Mouse (Mus musculus) heart, adult 2 months (tissue): ENCODE results near the gene Zdhhc8. TPM values are rescaled to one million over a fixed set of nuclear protein-coding genes. Genes with fewer than 3 reads are reported as not detected.
A peak's percentile ranks its signal among the peaks of the same experiment; 100 is the strongest.

Experiments
- DNase-seq, 2 experiments: peaks; one replicate each; pipeline ENCODE4 v3.0.0; 2021
- H3K27ac ChIP-seq: fragments of 200-600 bp; 2 replicates; pipeline ENCODE4 v1.8.1; 2022
- H3K27me3 ChIP-seq: fragments of 200-500 bp; 2 replicates; pipeline ENCODE4 v1.6.1; 2012; ENCODE audit warnings: mild to moderate bottlenecking, low read length, inconsistent platforms, mixed read lengths; ENCODE audit not compliant: control insufficient read depth, insufficient read depth
- H3K36me3 ChIP-seq: fragments of 200-500 bp; 2 replicates; pipeline ENCODE4 v1.6.1; 2012; ENCODE audit warnings: low read length, inconsistent platforms; ENCODE audit not compliant: control insufficient read depth, insufficient read depth
- H3K4me1 ChIP-seq: fragments of 200-500 bp; 2 replicates; pipeline ENCODE4 v1.6.1; 2011; ENCODE audit warnings: low read length; ENCODE audit not compliant: control insufficient read depth, insufficient read depth
- H3K4me3 ChIP-seq: fragments of 200-600 bp; 2 replicates; pipeline ENCODE4 v1.8.1; 2022
- H3K79me2 ChIP-seq: fragments of 200-500 bp; replicated peaks from 2 replicates; pipeline ENCODE4 v1.6.1; 2012; ENCODE audit warnings: mild to moderate bottlenecking, inconsistent platforms, low read length, moderate library complexity, mixed read lengths; ENCODE audit not compliant: control insufficient read depth, insufficient read depth
- H3K9ac ChIP-seq: fragments of 200-500 bp; 2 replicates; pipeline ENCODE4 v1.6.1; 2012; ENCODE audit warnings: low read depth, mild to moderate bottlenecking, control low read depth, inconsistent platforms, low read length, mixed read lengths
- CTCF ChIP-seq: fragments of 200-600 bp; IDR thresholded peaks from 2 replicates; pipeline ENCODE4 v1.8.1; 2022; ENCODE audit warnings: antibody characterized with exemption, mild to moderate bottlenecking, moderate library complexity
- EP300 ChIP-seq: fragments of 200-500 bp; IDR thresholded peaks from 2 replicates; pipeline ENCODE4 v1.6.1; 2011; ENCODE audit warnings: low read depth, low read length, control low read depth; ENCODE audit not compliant: insufficient read depth
- POLR2A ChIP-seq: fragments of 200-500 bp; IDR thresholded peaks from 2 replicates; pipeline ENCODE4 v1.6.1; 2011; ENCODE audit warnings: mild to moderate bottlenecking, low read depth, low read length, control low read depth; ENCODE audit not compliant: insufficient read depth
- WGBS: fragments of 180-500 bp; shearing (Covaris S2); methylation state at CpG from one replicate; pipeline ENCODE4 v1.1.7; 2018; 5-methylcytosine and 5-hydroxymethylcytosine counted together
- intact Hi-C: fragments of 180-260 bp; cut with DNase I; formaldehyde crosslinking; loops from one replicate; pipeline ENCODE4 v1.15.1; 2025
- polyA plus RNA-seq: library from polyadenylated mRNA; depleted of rRNA; stranded (reverse); fragments of >200 nt; gene quantifications from 2 replicates; pipeline ENCODE4 v1.2.3, GENCODE M21; 2012
- total RNA-seq, 2 experiments: library from RNA; stranded (reverse); gene quantifications; 2 replicates each; pipeline ENCODE4 v1.2.3; 2021

Zdhhc8 gene
- total and polyA plus RNA-seq, 3 experiments, result 19.6 to 51.5 (median 22.7) TPM

DNA sequence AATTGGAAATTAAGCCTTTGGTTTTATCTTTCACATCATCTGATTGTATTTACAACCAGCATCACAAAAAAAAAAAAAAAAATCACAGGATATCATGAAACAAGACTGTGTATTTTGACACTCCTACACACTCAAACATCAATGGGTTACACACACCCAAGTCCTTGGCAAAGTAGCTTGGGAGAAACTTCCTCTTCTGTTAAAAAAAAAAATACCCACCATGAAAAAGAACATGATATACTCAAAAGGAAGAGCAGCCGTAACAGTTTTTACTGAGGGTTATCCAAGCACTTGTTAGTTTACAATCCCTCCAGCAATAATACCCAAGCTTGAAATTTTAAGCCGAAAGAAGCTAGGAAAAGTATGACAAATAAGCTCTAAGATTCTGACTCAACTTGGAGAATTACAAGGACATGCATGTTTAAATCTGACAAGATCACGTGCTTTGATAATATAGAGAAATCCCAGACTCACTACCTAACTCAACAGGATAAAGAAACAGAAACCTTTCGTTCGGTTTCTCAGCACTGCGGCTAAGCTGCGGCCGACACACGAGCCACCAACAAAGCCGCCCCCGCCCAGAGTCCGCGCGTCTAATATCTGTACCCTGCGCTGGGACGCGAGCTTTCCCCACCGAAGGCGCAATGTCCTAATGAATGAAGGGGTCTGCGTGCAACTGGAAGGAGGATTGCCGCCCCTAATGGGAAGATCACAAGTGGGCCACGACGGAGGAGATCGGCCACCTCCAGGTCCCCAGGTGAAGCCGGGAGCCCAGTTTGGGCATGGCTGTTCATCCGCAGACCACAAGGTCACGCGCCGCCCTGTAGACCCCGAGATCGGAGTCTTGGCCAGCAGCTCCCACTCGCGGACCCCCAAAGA is 12.8 kb upstream of the Zdhhc8 start:
- Histone ChIP-seq H3K4me3 (peak overlapping the region; percentile 99), H3K79me2 (peaks cover 5% of the 10 kb centered on the region), H3K4me1 (peaks cover 5% of the 10 kb centered on the region), H3K36me3 (peaks cover 5% of the 10 kb centered on the region; the same call in 1 of the 2 replicates), H3K9ac (peak overlapping the region; percentile 85), H3K27me3 (no peaks in the 10 kb centered on the region), H3K27ac (peak overlapping the region; percentile 76)
- TF ChIP-seq CTCF, result no peak
- no peak for DNase-seq
- intact Hi-C loops, result loop anchor here (2.0 to 10.0 kb wide), 3 partner anchors 13 to 567 kb away; partner anchors contain the start of genes Cdc45, Dgcr8, Ufd1 and Zdhhc8
- WGBS, result under 1% methylated on average over 33 of the region's 33 CpGs

DNA sequence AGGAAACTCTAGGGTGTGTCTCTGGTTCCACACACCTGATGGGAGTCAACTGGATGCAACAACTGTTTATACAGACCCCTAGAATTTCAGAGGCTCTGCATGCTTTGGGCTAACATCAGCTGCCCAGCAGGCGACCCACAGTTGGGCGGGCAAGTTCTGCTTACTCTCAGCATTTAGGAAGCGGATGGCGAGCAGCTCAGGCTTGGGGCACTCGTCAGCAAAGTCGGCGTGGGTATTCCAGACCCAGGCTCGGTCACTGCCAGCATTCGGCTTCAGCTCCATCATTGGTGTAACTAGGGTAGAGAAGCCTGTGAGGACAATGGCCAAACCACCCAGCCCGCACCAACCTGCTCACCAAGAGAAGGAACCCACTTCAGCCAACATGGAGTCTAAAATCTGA is 6.6 kb upstream of the Zdhhc8 start:
- Histone ChIP-seq H3K27me3 (no peaks in the 10 kb centered on the region), H3K27ac (no peak overlapping the region), H3K4me1 (no peaks in the 10 kb centered on the region), H3K79me2 (no peaks in the 10 kb centered on the region; the same call in 1 of the 2 replicates), H3K4me3 (no peak overlapping the region), H3K36me3 (no peaks in the 10 kb centered on the region), H3K9ac (no peak overlapping the region)
- 90% methylated on average over 10 of the region's 10 CpGs for WGBS
- no peak for DNase-seq
- TF ChIP-seq CTCF (no peak), EP300 (no peak), POLR2A (no peak)
- intact Hi-C loops, result loop anchor here (10.0 kb wide), 1 partner anchor 573 kb away; the partner anchor contains the start of genes Cdc45 and Ufd1

DNA sequence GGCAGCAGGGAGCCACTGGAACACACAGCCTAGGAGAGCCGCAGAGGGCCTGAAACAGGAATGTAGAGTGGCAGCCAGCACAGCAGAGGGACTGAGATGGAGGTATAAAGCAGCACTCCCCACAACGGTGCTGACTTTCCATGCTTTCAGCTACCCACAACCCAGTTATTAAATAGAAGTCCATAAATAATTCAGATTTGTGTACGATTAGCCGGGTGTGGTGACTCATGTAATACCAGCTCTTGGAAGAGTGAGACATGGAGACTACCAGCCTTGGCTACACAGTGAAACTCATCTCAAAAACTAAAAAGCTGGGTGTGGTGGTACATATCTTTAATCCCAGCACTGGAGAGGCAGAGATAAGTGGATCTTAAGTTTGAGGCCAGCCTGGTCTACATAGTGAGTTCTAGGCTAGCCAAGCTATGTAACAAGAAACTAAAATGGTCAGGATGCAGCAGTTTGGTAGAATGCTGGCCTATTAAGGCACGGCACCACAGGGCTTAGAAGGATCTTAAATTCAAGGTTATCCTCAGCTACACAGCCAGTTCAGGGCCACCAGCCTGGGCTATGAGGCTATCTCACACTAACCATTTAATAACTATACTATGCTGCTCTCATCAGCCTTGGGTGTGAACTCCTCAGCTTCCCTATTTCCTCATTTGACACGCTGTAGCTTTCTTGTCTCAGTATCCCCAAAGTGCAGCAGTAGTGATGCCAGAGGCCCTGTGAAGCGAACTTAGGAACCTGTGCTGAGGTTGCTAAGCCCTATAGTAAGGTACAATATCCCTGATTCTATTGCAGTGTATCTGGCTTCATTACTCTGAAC is 2.0 kb upstream of the Zdhhc8 start:
- Histone ChIP-seq H3K4me1 (peaks cover 7% of the 10 kb centered on the region), H3K9ac (no peak overlapping the region), H3K4me3 (no peak overlapping the region), H3K27me3 (no peaks in the 10 kb centered on the region), H3K27ac (no peak overlapping the region), H3K36me3 (no peaks in the 10 kb centered on the region), H3K79me2 (no peaks in the 10 kb centered on the region)
- TF ChIP-seq EP300 (no peak), POLR2A (no peak), CTCF (no peak)
- intact Hi-C loops, result loop anchor here (10.0 kb wide), 1 partner anchor 312 kb away; the partner anchor contains the start of gene Slc25a1
- DNase-seq, result no peak
- 73% methylated on average over 7 of the region's 7 CpGs for WGBS

DNA sequence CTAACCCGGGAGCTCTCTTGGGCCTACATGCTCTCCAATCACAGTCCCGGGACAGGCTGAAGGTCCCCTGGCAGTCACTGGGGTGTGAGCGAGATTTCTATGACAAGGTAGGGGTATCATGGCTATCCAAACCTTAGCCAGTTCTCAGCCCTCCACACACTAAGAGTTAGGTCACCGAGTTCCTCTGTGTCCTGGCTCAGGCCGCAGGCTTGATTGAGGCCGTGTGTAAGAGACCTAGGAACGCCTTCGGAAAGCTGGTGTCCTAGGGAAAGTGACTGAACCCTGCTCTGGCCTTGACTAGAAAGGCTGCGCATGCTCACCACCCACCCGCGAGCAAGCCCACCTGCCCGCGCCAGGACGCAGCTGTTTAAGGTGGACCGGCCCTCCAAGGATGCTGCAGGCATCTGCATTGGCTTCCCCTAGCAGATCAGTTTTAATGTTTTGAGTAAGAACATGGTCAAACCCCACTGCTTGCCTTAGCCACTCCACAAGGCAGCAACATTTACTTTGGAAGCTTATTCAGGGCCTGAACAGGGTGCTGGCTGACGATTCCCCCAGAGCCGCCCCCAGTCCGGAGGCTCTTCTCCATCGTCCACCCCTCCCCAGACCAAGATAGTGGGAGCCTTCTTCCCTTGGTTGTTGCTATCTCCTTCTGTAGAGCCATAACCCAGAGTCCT is 591 bp upstream of the Zdhhc8 start:
- peak; percentile 58 for TF ChIP-seq POLR2A
- no peak for TF ChIP-seq CTCF
- no peak for TF ChIP-seq EP300
- intact Hi-C loops, result loop anchor here (2.0 to 10.0 kb wide), 2 partner anchors 13 to 311 kb away; partner anchors contain the start of genes Ranbp1, Slc25a1 and Trmt2a
- Histone ChIP-seq H3K4me1 (peaks cover 14% of the 10 kb centered on the region), H3K79me2 (peaks cover 2% of the 10 kb centered on the region; the same call in 1 of the 2 replicates), H3K36me3 (no peaks in the 10 kb centered on the region), H3K27ac (peak overlapping the region; percentile 94), H3K9ac (peak overlapping the region; percentile 72), H3K4me3 (peak overlapping the region; percentile 93), H3K27me3 (no peaks in the 10 kb centered on the region)
- 4% methylated on average over 19 of the region's 19 CpGs for WGBS
- peak; percentile 77 to 82 for DNase-seq

DNA sequence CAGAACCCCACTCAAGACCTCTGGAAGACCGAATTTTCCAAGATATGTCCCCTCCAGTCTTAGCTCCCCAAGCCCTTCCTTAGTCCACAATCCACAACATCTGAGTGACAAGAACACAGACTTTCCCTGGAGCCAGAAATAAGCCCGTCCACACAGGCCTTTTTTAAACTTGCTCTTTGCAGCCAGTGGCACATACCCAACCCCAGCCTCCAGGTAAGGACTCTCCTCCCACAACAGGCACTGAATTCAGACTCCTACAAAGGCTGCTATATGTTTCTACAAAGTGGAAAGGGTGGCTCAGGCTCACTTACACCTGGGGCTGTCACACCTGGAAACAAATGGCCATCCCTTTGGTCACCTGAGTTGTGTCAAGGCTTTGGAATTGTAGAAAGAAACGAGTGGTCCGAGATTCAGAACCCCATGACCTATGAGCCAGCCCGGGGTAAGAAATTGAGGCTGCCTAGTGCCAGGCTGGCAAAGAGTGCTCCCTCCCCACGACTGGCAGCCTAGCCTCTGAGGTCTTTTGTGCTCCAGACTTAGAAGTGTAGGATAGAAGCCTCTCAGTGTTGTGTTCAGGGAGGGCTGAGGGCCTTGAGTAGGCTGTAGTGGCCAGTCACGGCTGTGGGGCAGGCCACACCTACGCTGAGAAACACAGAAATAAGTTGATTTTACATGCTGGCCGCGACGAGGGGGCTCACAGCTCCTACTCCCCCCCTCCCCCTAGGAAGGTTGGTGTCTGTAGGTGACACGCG is 841 bp downstream of the Zdhhc8 start:
- peak overlapping the region; percentile 93 for H3K4me3 ChIP-seq
- H3K27ac ChIP-seq, result peak overlapping the region; percentile 78
- DNase-seq, result no peak
- no peaks in the 10 kb centered on the region for H3K27me3 ChIP-seq
- intact Hi-C loops, result loop anchor here (2.0 to 10.0 kb wide), 2 partner anchors 15 to 309 kb away; partner anchors contain the start of genes Ranbp1, Slc25a1 and Trmt2a
- 10% methylated on average over 13 of the region's 13 CpGs for WGBS
- H3K4me1 ChIP-seq, result peaks cover 24% of the 10 kb centered on the region
- TF ChIP-seq EP300, result no peak
- TF ChIP-seq CTCF, result no peak
- no peak for TF ChIP-seq POLR2A
- peaks cover 2% of the 10 kb centered on the region for H3K79me2 ChIP-seq
- peak overlapping the region; percentile 72 for H3K9ac ChIP-seq
- no peaks in the 10 kb centered on the region for H3K36me3 ChIP-seq
